Mouse (Mus musculus) megakaryocyte-erythroid progenitor cell, adult 5-6 weeks (primary cell): ENCODE results near the gene Rab36. TPM values are rescaled to one million over a fixed set of nuclear protein-coding genes. Genes with fewer than 3 reads are reported as not detected.

Experiments
- ATAC-seq: replicated peaks from 2 replicates; pipeline ENCODE4 v1.8.0; 2016; ENCODE audit warnings: mild to moderate bottlenecking, inconsistent platforms; ENCODE audit not compliant: severe bottlenecking, poor library complexity, low FRiP score, low TSS enrichment
- total RNA-seq, 2 experiments: library from RNA; stranded (forward) in 1 of 2; stranded (reverse) in 1 of 2; fragments of 200-1000, 215-1000 nt in 1 of 2; fragments of >200 nt in 1 of 2; fragmentation: Nextera tagmentation in 1 of 2; gene quantifications; 2 replicates each; pipeline ENCODE4 v1.2.3; 2014 to 2017

The Rab36 gene
- not detected in 2 replicates for total RNA-seq (2014; fragmentation: Nextera tagmentation)
- not detected in 2 replicates for total RNA-seq (2017)

DNA sequence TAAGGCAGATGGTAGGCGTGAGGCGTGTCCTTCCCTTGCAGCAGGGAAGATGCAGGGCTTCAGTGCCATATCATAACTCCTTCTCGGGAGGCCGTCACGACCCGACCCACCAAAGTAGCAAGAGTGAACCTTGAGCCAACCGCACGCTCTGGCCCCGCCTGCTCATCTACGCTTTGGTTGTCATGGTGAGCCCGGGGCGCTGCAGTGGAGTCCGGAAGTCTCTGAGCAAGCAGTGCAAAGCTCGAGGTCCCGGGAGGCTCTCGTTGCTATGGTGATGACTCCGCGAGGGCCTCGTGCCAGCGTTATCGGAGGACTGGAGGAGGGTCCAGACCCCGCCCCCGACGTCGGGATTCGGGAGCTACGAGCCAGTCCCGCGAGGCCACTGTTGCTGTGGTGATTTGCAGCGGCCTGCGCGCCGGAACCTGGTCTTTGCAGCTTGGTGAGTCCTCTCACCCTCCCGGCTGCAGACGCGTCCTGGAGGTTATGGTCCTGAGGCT is at the start of gene Rab36:
Gene Rab36, plus strand, starts transcription at position 176 of the 497 bp plus-strand sequence.
- peak; percentile 94 for ATAC-seq

DNA sequence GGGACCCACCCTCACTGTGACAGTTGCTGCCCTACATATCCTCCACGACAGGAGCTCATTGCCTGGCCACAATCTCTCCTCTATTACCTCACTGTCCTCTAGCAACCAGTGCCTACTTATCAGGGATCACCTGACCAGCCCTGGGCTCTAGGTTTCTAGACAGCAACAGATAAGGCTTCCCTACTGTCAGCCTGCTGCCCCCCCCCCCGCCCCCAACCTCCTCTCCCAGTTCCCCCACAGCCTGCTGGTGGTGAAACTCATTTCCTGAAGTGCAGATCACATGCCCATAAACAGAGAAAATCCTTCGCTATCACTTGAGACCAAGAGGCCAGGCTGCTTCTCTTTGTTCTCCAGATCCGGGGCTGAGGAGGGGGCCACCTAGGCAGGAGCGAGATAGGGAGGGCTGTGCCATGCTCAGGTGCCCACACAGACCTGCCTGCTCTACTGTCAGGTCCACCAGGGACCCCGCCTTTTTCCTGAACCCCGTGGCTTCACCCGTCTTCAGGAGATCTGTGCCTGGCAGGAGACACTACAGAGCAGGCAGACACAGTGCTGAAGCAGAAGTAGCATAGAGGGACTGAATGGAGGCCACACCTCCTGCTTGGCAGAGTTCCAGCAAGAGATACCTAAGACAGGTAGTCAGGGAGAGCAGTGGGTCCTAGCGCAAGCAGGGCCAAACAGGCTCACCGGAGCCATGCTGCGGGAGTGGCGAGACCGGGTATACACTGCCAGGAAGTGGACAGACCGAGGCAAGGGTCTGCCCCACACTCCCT is 49.0 kb upstream of the Rab36 start:
- peak; percentile 64 for ATAC-seq

GRCm38 (mm10) chr10:74989814-74990213 is 47.0 kb upstream of the Rab36 start:
- no peak for ATAC-seq

DNA sequence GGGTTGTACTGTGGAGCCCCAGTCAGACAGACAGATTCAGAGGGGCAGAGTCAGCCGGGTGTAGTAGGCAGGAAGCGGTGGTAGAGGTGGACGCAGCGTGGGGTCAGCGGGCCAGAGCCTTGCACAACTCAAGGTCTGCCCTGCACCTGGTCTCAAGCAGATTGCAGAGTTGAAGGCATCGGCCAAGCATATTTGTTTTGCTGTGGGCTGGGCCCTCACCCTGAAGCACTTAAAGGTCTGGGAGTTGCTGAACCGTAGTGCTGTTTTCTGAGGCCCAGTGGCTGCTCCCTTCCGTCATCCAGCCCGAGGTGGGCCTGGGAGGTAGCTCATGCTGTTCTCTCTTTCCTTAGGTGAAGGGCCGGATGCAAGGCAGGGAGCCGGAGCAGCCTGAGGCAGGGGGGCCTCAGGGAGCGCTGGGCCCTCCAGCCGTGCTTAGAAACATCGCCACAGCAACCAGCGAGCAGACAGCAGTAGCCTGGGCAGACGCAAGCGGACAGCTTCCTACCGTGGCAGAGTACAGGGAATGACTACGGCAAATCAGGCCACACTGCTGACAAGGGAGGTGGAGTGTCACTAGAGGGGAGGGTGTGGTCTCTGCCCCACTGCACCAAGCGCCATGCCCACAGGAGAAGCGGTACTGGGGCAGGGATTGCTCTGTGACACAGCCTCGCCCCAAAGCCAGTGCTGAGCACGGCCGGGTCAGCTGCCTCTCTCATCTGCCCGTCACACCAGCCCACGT is 46.1 kb upstream of the Rab36 start:
- no peak for ATAC-seq

DNA sequence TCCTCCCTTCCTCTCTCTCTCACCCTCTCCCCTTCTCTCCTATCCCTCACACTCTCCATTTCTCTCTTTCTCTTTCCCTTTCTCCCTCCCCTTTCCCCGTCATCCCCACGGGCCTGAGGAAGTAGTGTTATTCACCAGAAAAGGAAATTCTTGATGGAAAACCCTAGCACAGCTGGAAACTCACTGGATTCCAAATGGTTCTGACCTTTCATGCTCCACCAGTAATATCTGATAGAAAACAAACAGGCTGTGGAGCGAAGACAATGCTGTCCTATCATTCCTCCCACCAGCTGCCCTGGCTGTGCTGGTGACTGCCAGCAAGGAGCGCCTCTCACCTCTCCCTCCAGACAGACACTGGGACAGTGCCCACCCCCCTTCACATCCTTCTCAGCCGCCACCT is 42.0 kb upstream of the Rab36 start:
- ATAC-seq: no peak

DNA sequence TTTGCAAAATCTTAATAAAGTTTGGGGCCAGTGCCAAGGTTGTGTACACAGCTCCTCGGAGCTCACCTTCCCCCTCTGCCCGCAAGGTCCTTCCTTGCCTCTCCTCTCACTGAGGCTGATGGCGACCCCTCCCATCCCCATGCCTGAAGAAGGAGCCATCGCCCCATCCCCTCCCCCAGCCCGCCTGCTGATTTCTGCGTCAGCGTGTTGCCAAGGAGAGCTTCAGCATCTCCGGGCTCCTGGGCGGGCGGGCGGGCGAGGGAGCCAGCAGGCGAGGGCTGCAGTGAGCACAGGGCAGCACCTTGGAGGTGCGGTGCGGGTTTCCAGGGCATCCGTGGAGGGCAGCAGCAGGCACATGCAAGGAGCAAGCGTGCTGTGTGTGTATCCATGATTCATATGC is 41.5 kb upstream of the Rab36 start:
- no peak for ATAC-seq

GRCm38 (mm10) chr10:75001391-75001790 is 35.5 kb upstream of the Rab36 start:
- no peak for ATAC-seq

DNA sequence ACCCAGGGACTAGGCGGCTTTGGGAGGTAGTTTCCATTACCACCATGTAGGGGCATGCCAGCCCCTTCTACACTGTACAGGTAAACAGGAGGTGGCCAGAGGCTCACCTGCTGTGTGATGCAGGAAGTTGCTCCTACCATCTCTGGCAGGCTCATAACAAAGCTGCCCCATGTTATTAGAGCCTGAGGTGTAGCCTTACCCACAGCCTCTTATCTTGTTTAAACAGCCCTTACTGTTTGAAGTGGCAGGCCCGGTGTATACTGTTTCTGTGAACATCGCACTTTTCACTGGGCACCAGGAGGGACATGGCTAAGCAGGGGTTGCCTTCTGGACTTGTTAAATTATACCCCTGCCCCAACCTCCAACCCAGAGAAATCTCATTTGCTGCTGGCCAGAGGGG is 32.8 kb upstream of the Rab36 start:
- peak; percentile 94 for ATAC-seq

- ATAC-seq: no peak
These were observed 29.8 kb upstream of the Rab36 start for GRCm38 (mm10) chr10:75006889-75007662.

DNA sequence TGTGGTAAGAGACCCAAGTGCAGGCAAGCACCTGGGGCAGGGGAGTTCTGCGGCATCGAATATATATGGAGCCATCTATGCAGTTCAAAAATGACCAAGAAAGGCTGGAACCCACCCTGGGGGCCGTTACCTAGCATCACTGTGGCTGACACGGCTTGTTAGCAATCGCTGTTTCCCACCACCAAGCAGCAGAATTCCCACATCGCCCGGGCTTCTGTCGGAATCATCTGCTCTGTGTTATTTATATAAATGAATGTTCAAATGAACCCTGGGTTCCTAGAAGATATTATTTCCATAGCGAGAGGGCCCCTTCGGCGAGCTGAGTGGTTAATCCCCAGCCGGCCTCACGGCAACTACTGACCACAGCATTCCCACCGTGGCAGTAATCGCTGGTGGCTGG is 26.2 kb upstream of the Rab36 start:
- no peak for ATAC-seq

DNA sequence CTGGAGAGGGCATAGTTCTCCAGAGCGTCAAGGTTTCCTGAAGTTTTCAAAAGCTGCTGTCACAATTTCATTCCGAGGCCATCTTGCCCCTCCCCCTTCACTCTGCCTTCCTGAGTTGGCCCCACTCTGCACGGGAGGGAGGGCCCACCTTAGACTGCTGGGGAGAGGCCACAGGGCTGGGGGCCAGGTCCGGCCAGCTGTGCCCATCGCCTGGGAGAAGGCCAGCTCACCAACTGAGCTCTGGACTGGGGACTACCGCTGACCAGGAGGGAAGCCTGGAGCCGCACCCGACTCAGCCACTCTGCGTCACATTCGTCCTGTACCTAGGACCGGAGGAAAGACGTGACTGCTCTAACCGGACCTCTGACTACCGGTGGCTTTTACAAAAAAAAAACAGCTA is 21.4 kb upstream of the Rab36 start:
- no peak for ATAC-seq

DNA sequence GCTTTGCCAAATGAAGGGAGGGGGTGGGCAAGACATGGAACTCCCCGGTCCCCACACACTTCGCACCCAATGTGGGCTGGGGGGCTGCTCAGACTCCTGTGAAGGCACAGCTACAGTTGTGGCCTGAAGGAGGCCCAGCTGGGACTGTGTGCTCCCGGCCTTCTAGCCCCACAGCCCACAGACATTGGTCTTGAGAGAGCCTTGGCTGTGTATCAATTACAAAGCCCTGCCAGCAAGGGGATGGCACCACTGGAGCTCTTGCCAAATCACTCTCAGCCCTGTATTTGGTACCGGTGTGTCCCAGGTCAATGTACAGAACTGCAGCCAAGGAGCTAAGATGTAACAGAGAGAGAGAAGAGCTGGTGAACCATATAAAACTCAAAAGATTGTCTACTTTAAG is 20.4 kb upstream of the Rab36 start:
- ATAC-seq: no peak

DNA sequence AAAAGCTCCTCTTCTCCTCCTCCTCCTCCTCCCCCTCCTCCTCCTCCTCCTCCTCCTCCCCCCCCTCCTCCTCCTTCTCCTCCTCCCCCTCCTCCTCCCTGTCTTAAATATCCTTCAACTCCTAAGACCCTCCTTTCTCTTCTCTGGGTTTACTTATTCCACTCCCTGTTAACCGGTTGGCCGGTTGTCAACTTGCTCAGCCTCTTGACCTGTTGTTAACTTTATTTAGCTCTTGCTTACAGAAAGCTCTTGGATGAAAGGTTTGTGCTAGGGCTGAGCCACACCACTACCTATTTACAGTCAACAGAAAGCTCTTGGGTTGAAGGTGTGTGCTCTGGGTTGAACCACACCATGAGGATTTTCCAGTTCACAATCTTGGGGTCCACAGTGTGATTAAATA is 16.6 kb upstream of the Rab36 start:
- ATAC-seq: no peak

- peak; percentile 89 for ATAC-seq
These were observed 15.7 kb upstream of the Rab36 start for GRCm38 (mm10) chr10:75021138-75021537.

GRCm38 (mm10) chr10:75026491-75026890 is 10.4 kb upstream of the Rab36 start:
- ATAC-seq: no peak

DNA sequence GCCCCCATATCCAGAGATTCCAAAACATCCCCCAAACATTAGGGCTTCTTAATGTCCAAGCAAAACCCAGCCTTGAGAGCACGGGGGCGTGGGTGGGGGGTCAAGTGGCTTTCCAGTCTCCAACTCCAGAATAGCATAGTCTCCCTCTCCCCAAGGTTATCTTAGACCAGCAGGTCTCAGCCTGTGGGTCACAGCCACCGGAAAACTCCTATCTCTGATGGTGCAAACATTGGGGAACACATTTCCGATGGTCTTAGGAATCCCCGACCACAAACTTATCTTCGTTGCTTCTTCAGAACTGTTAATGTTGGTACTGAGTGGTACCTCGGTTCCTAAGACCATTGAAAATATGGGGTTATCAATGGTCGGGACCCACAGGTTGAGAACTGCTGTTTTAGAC is 8.1 kb upstream of the Rab36 start:
- ATAC-seq: peak; percentile 53; the same call in 1 of the 2 replicates

- no peak for ATAC-seq
These were observed 7.2 kb upstream of the Rab36 start for GRCm38 (mm10) chr10:75029677-75030076.

GRCm38 (mm10) chr10:75030234-75030633 is 6.6 kb upstream of the Rab36 start:
- ATAC-seq: no peak

DNA sequence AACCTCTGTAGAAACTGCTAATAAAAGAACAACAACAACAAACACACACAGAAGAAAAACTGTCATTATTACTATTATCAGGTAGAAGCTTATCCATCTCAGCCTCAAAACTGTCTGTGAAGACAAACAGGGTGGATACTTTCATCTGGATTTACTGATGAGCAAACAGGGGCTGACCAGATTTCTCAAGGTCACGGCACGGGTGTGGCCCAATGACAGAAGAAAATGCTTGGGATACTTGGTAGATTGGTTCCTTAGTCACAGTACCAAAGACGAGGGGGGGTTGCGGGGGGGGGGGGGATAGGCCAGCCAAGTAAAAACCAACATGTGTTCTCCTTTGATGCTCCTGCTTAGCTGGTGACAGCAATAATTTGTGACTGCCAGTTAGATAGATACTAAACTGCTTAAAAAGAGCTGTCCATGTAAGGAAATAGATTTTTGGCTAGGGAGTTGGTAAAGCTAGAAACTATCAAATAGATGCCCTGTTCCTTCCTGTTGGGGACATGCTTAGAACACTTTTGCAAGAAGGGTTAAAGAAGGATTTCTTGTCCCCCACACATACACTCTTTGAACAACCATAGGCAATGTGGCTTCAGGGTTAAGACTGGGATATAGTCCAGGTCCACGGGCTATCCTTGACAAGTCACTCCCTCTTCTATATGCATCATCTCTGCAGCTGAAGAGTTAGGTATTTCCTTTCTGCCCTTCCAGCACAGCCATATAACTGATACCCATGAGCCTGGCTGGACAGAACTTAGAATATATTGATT is 5.3 kb upstream of the Rab36 start:
- ATAC-seq: no peak
